Mouse (Mus musculus): ENCODE results near the gene Manf.
A peak's percentile ranks its signal among the peaks of the same experiment; 100 is the strongest.

Manf gene

GRCm38 (mm10) chr9:106884996-106885900 is 6.5 kb downstream of the Manf start:
- no peak for DNase-seq (ENCODE audit: low spot score in 2 of 2)

GRCm38 (mm10) chr9:106884306-106884705 is 7.5 kb downstream of the Manf start:
- no peak for DNase-seq (ENCODE audit: low spot score in 2 of 2)

- no peak for DNase-seq (ENCODE audit: low spot score in 2 of 2)
These were observed 8.7 kb downstream of the Manf start for GRCm38 (mm10) chr9:106883085-106883484.

- no peak for DNase-seq (ENCODE audit: low spot score in 2 of 2)
These were observed 9.6 kb downstream of the Manf start for GRCm38 (mm10) chr9:106882176-106882575.

GRCm38 (mm10) chr9:106881071-106881755 is 10.6 kb downstream of the Manf start:
- DNase-seq (ENCODE audit: low spot score in 2 of 2): no peak

- no peak for DNase-seq (ENCODE audit: low spot score in 2 of 2)
These were observed 12.3 kb downstream of the Manf start for GRCm38 (mm10) chr9:106879471-106879870.

- DNase-seq (ENCODE audit: low spot score in 2 of 2): no peak
These were observed 15.1 kb downstream of the Manf start for GRCm38 (mm10) chr9:106876666-106877065.

GRCm38 (mm10) chr9:106874216-106874615 is 17.6 kb downstream of the Manf start:
- no peak for DNase-seq (ENCODE audit: low spot score in 2 of 2)

GRCm38 (mm10) chr9:106858036-106858435 is 33.7 kb downstream of the Manf start:
- DNase-seq (ENCODE audit: low spot score in 2 of 2): no peak

GRCm38 (mm10) chr9:106856664-106857063 is 35.1 kb downstream of the Manf start:
- DNase-seq (ENCODE audit: low spot score in 2 of 2): no peak

GRCm38 (mm10) chr9:106842800-106843199 is 49.0 kb downstream of the Manf start:
- DNase-seq (ENCODE audit: low spot score in 2 of 2): no peak

- no peak for DNase-seq (ENCODE audit: low spot score in 2 of 2)
These were observed 51.2 kb downstream of the Manf start for GRCm38 (mm10) chr9:106840569-106840968.

- DNase-seq (ENCODE audit: low spot score in 2 of 2): peak; percentile 72 to 76
These were observed 69.2 kb downstream of the Manf start for GRCm38 (mm10) chr9:106822381-106823104.

GRCm38 (mm10) chr9:106821618-106822380 is 70.0 kb downstream of the Manf start, which contains the start of gene Dcaf1:
Gene Dcaf1, plus strand, starts transcription at chr9:106821874.
- DNase-seq (ENCODE audit: low spot score in 2 of 2): peak; percentile 92 to 94

GRCm38 (mm10) chr9:106821050-106821617 is 70.6 kb downstream of the Manf start:
- peak in 1 of 2 experiments; percentile 5 for DNase-seq (ENCODE audit: low spot score in 2 of 2)

GRCm38 (mm10) chr9:106819201-106819600 is 72.6 kb downstream of the Manf start:
- DNase-seq (ENCODE audit: low spot score in 2 of 2): peak in 1 of 2 experiments; percentile 20

GRCm38 (mm10) chr9:106818191-106818590 is 73.6 kb downstream of the Manf start:
- DNase-seq (ENCODE audit: low spot score in 2 of 2): no peak

- DNase-seq (ENCODE audit: low spot score in 2 of 2): no peak
These were observed 85.3 kb downstream of the Manf start for GRCm38 (mm10) chr9:106806503-106806902.

- DNase-seq (ENCODE audit: low spot score in 2 of 2): no peak
These were observed 100.9 kb downstream of the Manf start for GRCm38 (mm10) chr9:106790831-106791230.

GRCm38 (mm10) chr9:106789363-106789762 is 102.4 kb downstream of the Manf start:
- no peak for DNase-seq (ENCODE audit: low spot score in 2 of 2)

GRCm38 (mm10) chr9:106788812-106789321 is 102.9 kb downstream of the Manf start, which contains the start of gene Rad54l2:
Gene Rad54l2, minus strand, starts transcription at chr9:106789194.
- DNase-seq (ENCODE audit: low spot score in 2 of 2): peak; percentile 65 to 80

All from frontal cortex, postnatal 10 days (tissue).